Mouse (Mus musculus): Measurements from ENCODE around the gene Prmt2. TPM values are rescaled to one million over a fixed set of nuclear protein-coding genes. Genes with fewer than 3 reads are reported as not detected.

Gene Prmt2
- total and polyA plus RNA-seq, 2 experiments from 2014 or later = 27.7 to 31.7 TPM

DNA sequence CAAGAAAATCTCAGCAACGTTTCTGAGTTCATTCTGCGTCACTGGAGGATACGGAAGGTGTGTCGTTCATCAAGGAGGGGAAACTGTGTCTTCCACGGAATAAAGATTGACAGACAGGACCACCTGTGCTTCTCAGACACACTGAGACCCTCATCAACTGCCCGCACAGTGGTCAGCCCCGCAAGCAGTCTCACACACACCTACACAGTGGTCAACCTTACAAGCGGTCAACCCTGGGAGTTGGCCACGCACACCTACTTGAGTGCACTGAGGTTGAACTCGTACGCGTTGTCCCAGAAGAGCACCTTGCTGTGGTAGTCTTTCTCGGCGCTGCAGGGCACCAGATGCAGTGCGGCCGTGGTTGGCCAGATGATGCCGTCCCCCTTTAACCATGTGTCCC, 20.6 kb downstream of the Prmt2 start:
- Histone ChIP-seq H3K4me3 (ENCODE audit: low read depth, low read length) (no peak overlapping the region), H3K27me3 (ENCODE audit: control insufficient read depth, insufficient read depth, low read length) (no peaks in the 10 kb centered on the region), H3K36me3 (replicated peaks; ENCODE audit: control insufficient read depth, insufficient read depth, low read length) (peaks cover 67% of the 10 kb centered on the region), H3K27ac (ENCODE audit: low read depth) (no peak overlapping the region), H3K9ac (replicated peaks; ENCODE audit: low read depth, low read length) (no peak overlapping the region), H3K4me1 (ENCODE audit: control insufficient read depth, insufficient read depth) (no peaks in the 10 kb centered on the region), H3K4me2 (ENCODE audit: low read depth, low read length) (no peak overlapping the region), H3K9me3 (replicated peaks; ENCODE audit: control insufficient read depth, low read length) (peaks cover 16% of the 10 kb centered on the region; the same call in 1 of the 2 replicates)
- TF ChIP-seq EP300 (IDR thresholded peaks at IDR 0.05; ENCODE audit: low read depth) = no peak
- TF ChIP-seq CTCF (IDR thresholded peaks at IDR 0.05; ENCODE audit: low read depth) = no peak
- ATAC-seq (ENCODE audit: insufficient read depth, low read depth) = no peak
- no peak for DNase-seq (ENCODE audit: low spot score)
- WGBS = 97% methylated on average over 17 of the region's 17 CpGs

DNA sequence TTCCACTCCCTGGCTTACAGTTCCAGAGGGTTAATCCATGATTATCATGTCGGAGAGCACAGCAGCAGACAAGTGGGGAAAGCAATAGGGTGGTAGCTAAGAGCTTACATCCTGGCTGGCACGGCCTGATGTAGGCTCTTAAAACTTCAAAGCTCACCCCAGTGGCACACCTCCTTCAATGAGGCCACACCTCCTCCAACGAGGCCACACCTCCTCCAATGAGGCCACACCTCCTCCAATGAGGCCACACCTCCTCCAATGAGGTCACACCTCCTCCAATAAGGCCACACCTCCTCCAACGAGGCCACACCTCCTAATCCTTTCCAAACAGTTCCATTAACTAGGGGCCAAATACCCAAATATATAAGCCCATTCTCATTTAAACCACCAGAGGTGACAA, 23.5 kb downstream of the Prmt2 start:
- Histone ChIP-seq H3K4me3 (ENCODE audit: low read depth, low read length) (no peak overlapping the region), H3K9ac (replicated peaks; ENCODE audit: low read depth, low read length) (no peak overlapping the region), H3K27me3 (ENCODE audit: control insufficient read depth, insufficient read depth, low read length) (no peaks in the 10 kb centered on the region), H3K36me3 (replicated peaks; ENCODE audit: control insufficient read depth, insufficient read depth, low read length) (peaks cover 68% of the 10 kb centered on the region), H3K4me1 (ENCODE audit: control insufficient read depth, insufficient read depth) (no peaks in the 10 kb centered on the region), H3K9me3 (replicated peaks; ENCODE audit: control insufficient read depth, low read length) (peaks cover 16% of the 10 kb centered on the region; the same call in 1 of the 2 replicates), H3K27ac (ENCODE audit: low read depth) (no peak overlapping the region), H3K4me2 (ENCODE audit: low read depth, low read length) (no peak overlapping the region)
- DNase-seq (ENCODE audit: low spot score) (no peak), ATAC-seq (ENCODE audit: insufficient read depth, low read depth) (no peak)
- no peak for TF ChIP-seq CTCF (IDR thresholded peaks at IDR 0.05; ENCODE audit: low read depth)
- TF ChIP-seq EP300 (IDR thresholded peaks at IDR 0.05; ENCODE audit: low read depth) = no peak
- WGBS = 93% methylated on average over 4 of the region's 4 CpGs

DNA sequence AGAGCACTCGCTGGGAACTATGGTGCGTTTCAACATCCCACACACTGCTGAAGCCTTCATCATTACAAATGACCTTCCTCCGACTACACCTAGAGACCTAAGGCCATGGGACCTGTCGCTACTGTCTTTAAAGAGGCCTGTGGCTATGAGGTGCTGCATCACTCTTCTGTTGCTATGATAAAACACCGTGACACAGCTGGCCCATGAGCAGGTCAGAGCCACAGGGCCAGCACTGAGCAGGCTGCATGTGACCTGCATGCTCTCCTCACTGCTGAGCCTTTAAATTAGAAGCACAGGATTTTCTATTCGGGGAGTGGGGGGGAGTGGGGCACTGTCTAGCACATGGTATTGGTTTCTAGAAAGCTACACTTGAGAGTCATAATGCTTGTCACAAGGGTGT, 25.5 kb downstream of the Prmt2 start:
- no peak for DNase-seq (ENCODE audit: low spot score)
- peaks cover 16% of the 10 kb centered on the region; the same call in 1 of the 2 replicates for H3K9me3 ChIP-seq (replicated peaks; ENCODE audit: control insufficient read depth, low read length)
- H3K36me3 ChIP-seq (replicated peaks; ENCODE audit: control insufficient read depth, insufficient read depth, low read length) = peaks cover 81% of the 10 kb centered on the region
- H3K27me3 ChIP-seq (ENCODE audit: control insufficient read depth, insufficient read depth, low read length) = no peaks in the 10 kb centered on the region
- H3K27ac ChIP-seq (ENCODE audit: low read depth) = no peak overlapping the region
- TF ChIP-seq EP300 (IDR thresholded peaks at IDR 0.05; ENCODE audit: low read depth) (no peak), CTCF (IDR thresholded peaks at IDR 0.05; ENCODE audit: low read depth) (no peak)
- no peak overlapping the region for H3K4me3 ChIP-seq (ENCODE audit: low read depth, low read length)
- H3K4me1 ChIP-seq (ENCODE audit: control insufficient read depth, insufficient read depth) = no peaks in the 10 kb centered on the region
- H3K9ac ChIP-seq (replicated peaks; ENCODE audit: low read depth, low read length) = no peak overlapping the region
- no peak overlapping the region for H3K4me2 ChIP-seq (ENCODE audit: low read depth, low read length)
- ATAC-seq (ENCODE audit: insufficient read depth, low read depth) = no peak
- WGBS = 85% methylated on average over 6 of the region's 6 CpGs

DNA sequence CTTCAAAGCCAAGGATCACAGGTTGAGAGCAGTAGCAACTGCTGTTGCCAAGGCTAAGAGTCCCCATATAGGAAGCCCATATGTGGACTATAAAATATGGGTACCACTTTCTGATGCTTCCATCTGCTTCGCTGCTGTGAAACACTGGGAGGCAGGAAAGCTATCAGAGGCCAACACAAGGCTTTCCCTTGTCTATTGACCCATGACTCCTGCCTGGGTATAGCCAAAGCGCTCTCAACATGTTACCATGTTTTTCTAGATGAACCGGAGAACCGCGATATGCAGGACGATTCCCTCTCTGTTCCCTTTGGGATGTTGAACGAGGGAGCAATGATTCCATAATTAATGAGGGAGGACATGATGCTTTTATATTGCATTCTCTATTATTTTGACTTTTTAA, 26.9 kb downstream of the Prmt2 start:
- TF ChIP-seq CTCF (IDR thresholded peaks at IDR 0.05; ENCODE audit: low read depth) = no peak
- TF ChIP-seq EP300 (IDR thresholded peaks at IDR 0.05; ENCODE audit: low read depth) = no peak
- no peaks in the 10 kb centered on the region for H3K4me1 ChIP-seq (ENCODE audit: control insufficient read depth, insufficient read depth)
- DNase-seq (ENCODE audit: low spot score) (no peak), ATAC-seq (ENCODE audit: insufficient read depth, low read depth) (no peak)
- peaks cover 16% of the 10 kb centered on the region; the same call in 1 of the 2 replicates for H3K9me3 ChIP-seq (replicated peaks; ENCODE audit: control insufficient read depth, low read length)
- H3K9ac ChIP-seq (replicated peaks; ENCODE audit: low read depth, low read length) = no peak overlapping the region
- H3K27me3 ChIP-seq (ENCODE audit: control insufficient read depth, insufficient read depth, low read length) = no peaks in the 10 kb centered on the region
- WGBS = 97% methylated on average over 7 of the region's 7 CpGs
- no peak overlapping the region for H3K27ac ChIP-seq (ENCODE audit: low read depth)
- H3K4me2 ChIP-seq (ENCODE audit: low read depth, low read length) = no peak overlapping the region
- H3K36me3 ChIP-seq (replicated peaks; ENCODE audit: control insufficient read depth, insufficient read depth, low read length) = peaks cover 70% of the 10 kb centered on the region
- H3K4me3 ChIP-seq (ENCODE audit: low read depth, low read length) = no peak overlapping the region

DNA sequence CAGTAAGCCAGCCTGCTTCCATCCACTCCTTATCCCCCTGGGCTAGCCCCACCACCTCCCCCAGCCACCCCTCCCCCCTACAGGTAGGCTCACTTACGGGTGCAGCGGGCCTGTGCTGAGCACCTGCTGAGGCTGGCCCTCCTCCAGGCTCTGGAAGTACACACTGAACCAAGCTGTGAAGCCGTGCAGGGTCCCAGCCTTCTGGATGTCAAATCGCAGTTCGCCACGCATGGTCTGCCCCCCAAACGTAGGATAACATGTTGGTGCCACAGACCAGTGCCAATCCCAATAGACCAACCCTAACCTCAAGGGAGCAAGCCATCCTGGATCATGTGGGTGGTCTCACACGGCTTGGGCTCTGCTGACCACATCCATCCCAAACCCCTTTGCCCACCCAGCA, 28.4 kb downstream of the Prmt2 start:
- WGBS = 93% methylated on average over 8 of the region's 8 CpGs
- ATAC-seq (ENCODE audit: insufficient read depth, low read depth) = no peak
- H3K4me3 ChIP-seq (ENCODE audit: low read depth, low read length) = no peak overlapping the region

DNA sequence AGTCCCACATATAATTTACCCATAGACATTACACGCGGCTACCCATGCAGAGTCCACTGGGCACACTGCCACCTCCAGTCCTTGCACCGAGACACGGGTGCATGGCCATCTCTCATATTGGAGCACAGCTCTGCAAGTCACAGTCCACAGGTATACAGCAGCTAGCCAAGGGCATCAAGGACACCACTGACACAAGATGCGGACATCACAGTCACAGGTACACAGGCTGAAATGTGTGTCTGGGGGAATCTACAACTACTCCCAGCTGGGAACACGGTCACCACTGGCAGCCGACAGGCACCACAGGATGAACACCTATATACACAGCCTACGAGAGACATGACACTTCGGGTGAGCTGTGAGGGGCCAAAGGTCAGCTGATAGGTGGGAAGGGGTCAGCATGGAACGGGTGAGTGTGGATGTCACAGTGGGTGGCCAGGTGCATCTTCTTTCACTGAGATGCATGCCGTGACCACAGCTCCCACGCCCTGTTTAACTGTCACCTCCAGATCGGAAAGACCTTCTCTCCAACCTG, 30.3 kb downstream of the Prmt2 start:
- 89% methylated on average over 13 of the region's 13 CpGs for WGBS
- H3K4me2 ChIP-seq (ENCODE audit: low read depth, low read length) = no peak overlapping the region
- no peaks in the 10 kb centered on the region for H3K9me3 ChIP-seq (replicated peaks; ENCODE audit: control insufficient read depth, low read length)
- no peak overlapping the region for H3K4me3 ChIP-seq (ENCODE audit: low read depth, low read length)
- H3K27ac ChIP-seq (ENCODE audit: low read depth) = no peak overlapping the region
- H3K36me3 ChIP-seq (replicated peaks; ENCODE audit: control insufficient read depth, insufficient read depth, low read length) = peaks cover 40% of the 10 kb centered on the region
- ATAC-seq (ENCODE audit: insufficient read depth, low read depth) (no peak), DNase-seq (ENCODE audit: low spot score) (no peak)
- no peaks in the 10 kb centered on the region for H3K27me3 ChIP-seq (ENCODE audit: control insufficient read depth, insufficient read depth, low read length)
- H3K4me1 ChIP-seq (ENCODE audit: control insufficient read depth, insufficient read depth) = no peaks in the 10 kb centered on the region
- TF ChIP-seq EP300 (IDR thresholded peaks at IDR 0.05; ENCODE audit: low read depth) = no peak
- H3K9ac ChIP-seq (replicated peaks; ENCODE audit: low read depth, low read length) = no peak overlapping the region

More for the DNA sequence above, 28.4 kb downstream of the Prmt2 start:
- no peaks in the 10 kb centered on the region for H3K27me3 ChIP-seq (ENCODE audit: control insufficient read depth, insufficient read depth, low read length)
- H3K9ac ChIP-seq (replicated peaks; ENCODE audit: low read depth, low read length) = no peak overlapping the region
- peaks cover 54% of the 10 kb centered on the region for H3K36me3 ChIP-seq (replicated peaks; ENCODE audit: control insufficient read depth, insufficient read depth, low read length)
- no peak for DNase-seq (ENCODE audit: low spot score)
- TF ChIP-seq CTCF (IDR thresholded peaks at IDR 0.05; ENCODE audit: low read depth) (no peak), EP300 (IDR thresholded peaks at IDR 0.05; ENCODE audit: low read depth) (no peak)
- H3K27ac ChIP-seq (ENCODE audit: low read depth) = no peak overlapping the region
- no peak overlapping the region for H3K4me2 ChIP-seq (ENCODE audit: low read depth, low read length)
- H3K4me1 ChIP-seq (ENCODE audit: control insufficient read depth, insufficient read depth) = no peaks in the 10 kb centered on the region
- H3K9me3 ChIP-seq (replicated peaks; ENCODE audit: control insufficient read depth, low read length) = peaks cover 5% of the 10 kb centered on the region; the same call in 1 of the 2 replicates

Measured in heart, postnatal 0 days (tissue).